Mouse (Mus musculus): ENCODE measurements around the gene Usp10. TPM values are rescaled to one million over a fixed set of nuclear protein-coding genes. Genes with fewer than 3 reads are reported as not detected.
A peak's percentile ranks its signal among the peaks of the same experiment; 100 is the strongest.

The Usp10 gene
- polyA plus RNA-seq (2014; fragmentation: Nextera tagmentation; extraction: Ambion mirVana): 154 and 181 TPM in 2 replicates

GRCm38 (mm10) chr8:119909944-119910546 is at the start of gene Usp10:
Gene Usp10 (plus strand): TSS chr8:119910360.
- peaks cover 22% of the 10 kb centered on the region for H3K4me1 ChIP-seq (ENCODE audit: control insufficient read depth, insufficient read depth, low read length)
- no peaks in the 10 kb centered on the region for H3K36me3 ChIP-seq (ENCODE audit: control insufficient read depth, insufficient read depth, low read length)
- peak within 1 kb of the TSS; percentile 92 for H3K9ac ChIP-seq (ENCODE audit: low read length)
- WGBS: 31% methylated on average over 13 of the region's 13 CpGs
- peak within 1 kb of the TSS; percentile 89 for H3K4me3 ChIP-seq (ENCODE audit: low read depth, low read length)
- H3K27ac ChIP-seq (ENCODE audit: low read depth, low read length): peak within 1 kb of the TSS; percentile 80
- H3K9me3 ChIP-seq (ENCODE audit: control insufficient read depth, low read length): no peaks in the 10 kb centered on the region
- DNase-seq (ENCODE audit: low spot score): no peak
- ATAC-seq (ENCODE audit: insufficient read depth, low FRiP score, low TSS enrichment): no peak
- H3K4me2 ChIP-seq (ENCODE audit: low read depth): peak within 1 kb of the TSS; percentile 76
- H3K27me3 ChIP-seq (ENCODE audit: control insufficient read depth, insufficient read depth, low read length): no peaks in the 10 kb centered on the region

GRCm38 (mm10) chr8:119861706-119862389 is 48.3 kb upstream of the Usp10 start, which contains the start of gene Klhl36:
Gene Klhl36 (plus strand): TSS chr8:119862266.
- Histone ChIP-seq H3K4me2 (ENCODE audit: low read depth) (peak within 1 kb of the TSS; percentile 64), H3K9me3 (ENCODE audit: control insufficient read depth, low read length) (no peaks in the 10 kb centered on the region), H3K4me3 (ENCODE audit: low read depth, low read length) (peak within 1 kb of the TSS; percentile 65), H3K27ac (ENCODE audit: low read depth, low read length) (no peak within 1 kb of the TSS), H3K4me1 (ENCODE audit: control insufficient read depth, insufficient read depth, low read length) (no peaks in the 10 kb centered on the region), H3K36me3 (ENCODE audit: control insufficient read depth, insufficient read depth, low read length) (no peaks in the 10 kb centered on the region), H3K9ac (ENCODE audit: low read length) (peak within 1 kb of the TSS; percentile 71), H3K27me3 (ENCODE audit: control insufficient read depth, insufficient read depth, low read length) (0 out of 2 replicates have a peak, but pooled peaks cover 3% of the 10 kb centered on the region)
- 1% methylated on average over 34 of the region's 35 CpGs for WGBS
- DNase-seq (ENCODE audit: low spot score) (peak; percentile 95), ATAC-seq (ENCODE audit: insufficient read depth, low FRiP score, low TSS enrichment) (peak; percentile 95)

DNA sequence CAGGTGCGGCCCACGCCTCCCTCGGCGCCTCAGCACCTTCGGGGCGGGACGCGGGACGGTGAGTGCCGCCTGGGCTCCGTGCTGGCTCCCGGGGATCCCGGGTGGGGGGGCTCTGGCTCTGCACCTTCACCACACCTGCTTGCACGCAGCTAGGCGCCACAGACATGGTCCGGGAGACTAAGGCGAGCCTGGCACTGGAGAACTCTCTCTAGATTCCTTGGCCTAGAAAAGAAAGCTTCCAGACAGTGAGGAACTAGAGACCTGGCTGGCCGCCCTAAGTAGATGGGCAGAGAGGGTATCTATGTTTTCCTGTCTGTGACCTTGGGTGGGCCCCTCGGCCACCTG is 47.8 kb upstream of the Usp10 start:
- 0 out of 2 replicates have a peak, but pooled peaks cover 3% of the 10 kb centered on the region for H3K27me3 ChIP-seq (ENCODE audit: control insufficient read depth, insufficient read depth, low read length)
- ATAC-seq (ENCODE audit: insufficient read depth, low FRiP score, low TSS enrichment): no peak; the same call in 1 of the 2 replicates

DNA sequence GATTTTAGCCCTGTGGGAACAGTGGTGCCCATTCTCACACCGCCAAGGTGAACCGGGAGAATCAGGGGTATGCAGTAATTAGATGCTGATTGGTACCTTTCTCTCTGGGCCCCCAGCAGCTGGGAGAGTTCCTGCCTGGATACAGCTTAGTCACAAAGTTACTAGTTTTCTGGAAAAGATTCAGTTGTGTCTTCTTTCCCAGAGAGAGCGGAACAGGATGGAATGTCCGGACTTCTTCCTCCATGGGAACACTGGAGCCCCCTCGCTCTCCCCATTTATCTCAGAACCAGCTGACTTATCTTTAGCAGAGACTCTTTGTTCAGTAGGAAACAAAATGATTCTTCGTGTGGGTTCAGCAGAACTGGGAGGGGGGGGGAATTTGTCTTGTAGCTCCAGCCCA is 47.4 kb upstream of the Usp10 start:
- Histone ChIP-seq H3K4me2 (ENCODE audit: low read depth) (peak overlapping the region; percentile 64), H3K36me3 (ENCODE audit: control insufficient read depth, insufficient read depth, low read length) (no peaks in the 10 kb centered on the region), H3K27ac (ENCODE audit: low read depth, low read length) (no peak overlapping the region), H3K27me3 (ENCODE audit: control insufficient read depth, insufficient read depth, low read length) (0 out of 2 replicates have a peak, but pooled peaks cover 3% of the 10 kb centered on the region), H3K4me1 (ENCODE audit: control insufficient read depth, insufficient read depth, low read length) (no peaks in the 10 kb centered on the region), H3K9ac (ENCODE audit: low read length) (peak overlapping the region; percentile 71), H3K4me3 (ENCODE audit: low read depth, low read length) (peak overlapping the region; percentile 65), H3K9me3 (ENCODE audit: control insufficient read depth, low read length) (no peaks in the 10 kb centered on the region)
- 15% methylated on average over 6 of the region's 6 CpGs for WGBS
- ATAC-seq (ENCODE audit: insufficient read depth, low FRiP score, low TSS enrichment) (no peak), DNase-seq (ENCODE audit: low spot score) (no peak)

More for the DNA sequence above, 47.8 kb upstream of the Usp10 start:
- Histone ChIP-seq H3K27ac (ENCODE audit: low read depth, low read length) (no peak overlapping the region), H3K4me1 (ENCODE audit: control insufficient read depth, insufficient read depth, low read length) (no peaks in the 10 kb centered on the region), H3K4me3 (ENCODE audit: low read depth, low read length) (peak overlapping the region; percentile 65), H3K4me2 (ENCODE audit: low read depth) (peak overlapping the region; percentile 64), H3K9ac (ENCODE audit: low read length) (peak overlapping the region; percentile 71), H3K36me3 (ENCODE audit: control insufficient read depth, insufficient read depth, low read length) (no peaks in the 10 kb centered on the region), H3K9me3 (ENCODE audit: control insufficient read depth, low read length) (no peaks in the 10 kb centered on the region)
- WGBS: 2% methylated on average over 19 of the region's 19 CpGs
- DNase-seq (ENCODE audit: low spot score): no peak

- Histone ChIP-seq H3K9ac (ENCODE audit: low read length) (no peak overlapping the region), H3K27ac (ENCODE audit: low read depth, low read length) (no peak overlapping the region), H3K9me3 (ENCODE audit: control insufficient read depth, low read length) (0 out of 2 replicates have a peak, but pooled peaks cover 3% of the 10 kb centered on the region), H3K36me3 (ENCODE audit: control insufficient read depth, insufficient read depth, low read length) (peaks cover 15% of the 10 kb centered on the region), H3K4me3 (ENCODE audit: low read depth, low read length) (no peak overlapping the region), H3K27me3 (ENCODE audit: control insufficient read depth, insufficient read depth, low read length) (no peaks in the 10 kb centered on the region), H3K4me1 (ENCODE audit: control insufficient read depth, insufficient read depth, low read length) (no peaks in the 10 kb centered on the region), H3K4me2 (ENCODE audit: low read depth) (no peak overlapping the region)
- WGBS: 79% methylated on average over 20 of the region's 20 CpGs
- DNase-seq (ENCODE audit: low spot score) (no peak), ATAC-seq (ENCODE audit: insufficient read depth, low FRiP score, low TSS enrichment) (no peak)
These were observed 40.5 kb upstream of the Usp10 start for GRCm38 (mm10) chr8:119869616-119870015.

- no peak overlapping the region for H3K27ac ChIP-seq (ENCODE audit: low read depth, low read length)
- WGBS: 96% methylated on average over 1 of the region's 1 CpGs
- no peaks in the 10 kb centered on the region for H3K4me1 ChIP-seq (ENCODE audit: control insufficient read depth, insufficient read depth, low read length)
- 0 out of 2 replicates have a peak, but pooled peaks cover 3% of the 10 kb centered on the region for H3K9me3 ChIP-seq (ENCODE audit: control insufficient read depth, low read length)
- no peaks in the 10 kb centered on the region for H3K27me3 ChIP-seq (ENCODE audit: control insufficient read depth, insufficient read depth, low read length)
- no peak overlapping the region for H3K4me2 ChIP-seq (ENCODE audit: low read depth)
- peaks cover 18% of the 10 kb centered on the region for H3K36me3 ChIP-seq (ENCODE audit: control insufficient read depth, insufficient read depth, low read length)
- ATAC-seq (ENCODE audit: insufficient read depth, low FRiP score, low TSS enrichment): no peak
- H3K9ac ChIP-seq (ENCODE audit: low read length): no peak overlapping the region
- no peak for DNase-seq (ENCODE audit: low spot score)
- H3K4me3 ChIP-seq (ENCODE audit: low read depth, low read length): no peak overlapping the region
These were observed 37.0 kb upstream of the Usp10 start for GRCm38 (mm10) chr8:119873181-119873580.

- H3K4me1 ChIP-seq (ENCODE audit: control insufficient read depth, insufficient read depth, low read length): 0 out of 2 replicates have a peak, but pooled peaks cover 2% of the 10 kb centered on the region
- H3K36me3 ChIP-seq (ENCODE audit: control insufficient read depth, insufficient read depth, low read length): 0 out of 2 replicates have a peak, but pooled peaks cover 3% of the 10 kb centered on the region
- WGBS: 83% methylated on average over 6 of the region's 6 CpGs
- ATAC-seq (ENCODE audit: insufficient read depth, low FRiP score, low TSS enrichment): no peak
- no peak overlapping the region for H3K4me3 ChIP-seq (ENCODE audit: low read depth, low read length)
- no peaks in the 10 kb centered on the region for H3K9me3 ChIP-seq (ENCODE audit: control insufficient read depth, low read length)
- DNase-seq (ENCODE audit: low spot score): no peak
- H3K4me2 ChIP-seq (ENCODE audit: low read depth): no peak overlapping the region
- H3K27me3 ChIP-seq (ENCODE audit: control insufficient read depth, insufficient read depth, low read length): no peaks in the 10 kb centered on the region
- no peak overlapping the region for H3K27ac ChIP-seq (ENCODE audit: low read depth, low read length)
- no peak overlapping the region for H3K9ac ChIP-seq (ENCODE audit: low read length)
These were observed 28.9 kb upstream of the Usp10 start for GRCm38 (mm10) chr8:119881301-119881700.

GRCm38 (mm10) chr8:119881917-119882316 is 28.2 kb upstream of the Usp10 start:
- WGBS: 77% methylated on average over 8 of the region's 8 CpGs
- no peak overlapping the region for H3K27ac ChIP-seq (ENCODE audit: low read depth, low read length)
- H3K4me2 ChIP-seq (ENCODE audit: low read depth): no peak overlapping the region
- H3K9ac ChIP-seq (ENCODE audit: low read length): no peak overlapping the region
- H3K9me3 ChIP-seq (ENCODE audit: control insufficient read depth, low read length): no peaks in the 10 kb centered on the region
- H3K36me3 ChIP-seq (ENCODE audit: control insufficient read depth, insufficient read depth, low read length): 0 out of 2 replicates have a peak, but pooled peaks cover 1% of the 10 kb centered on the region
- DNase-seq (ENCODE audit: low spot score) (no peak), ATAC-seq (ENCODE audit: insufficient read depth, low FRiP score, low TSS enrichment) (no peak)
- 0 out of 2 replicates have a peak, but pooled peaks cover 2% of the 10 kb centered on the region for H3K4me1 ChIP-seq (ENCODE audit: control insufficient read depth, insufficient read depth, low read length)
- no peak overlapping the region for H3K4me3 ChIP-seq (ENCODE audit: low read depth, low read length)
- no peaks in the 10 kb centered on the region for H3K27me3 ChIP-seq (ENCODE audit: control insufficient read depth, insufficient read depth, low read length)

All from neural tube, embryonic 11.5 days (tissue).